Mouse (Mus musculus) E14TG2a.4 (cell line): ENCODE results near the gene Slc16a12.

Source experiments
- CTCF ChIP-seq: conservative IDR thresholded peaks from 2 replicates; pipeline ENCODE4 v1.5.1; 2014; ENCODE audit warnings: low read length
- NANOG ChIP-seq: IDR thresholded peaks from 2 replicates; pipeline ENCODE4 v1.6.1; 2014; ENCODE audit warnings: borderline replicate concordance, low read length, mixed read lengths
- POU5F1 ChIP-seq: IDR thresholded peaks from 2 replicates; pipeline ENCODE4 v1.6.1; 2014; ENCODE audit warnings: low read length, borderline replicate concordance

DNA sequence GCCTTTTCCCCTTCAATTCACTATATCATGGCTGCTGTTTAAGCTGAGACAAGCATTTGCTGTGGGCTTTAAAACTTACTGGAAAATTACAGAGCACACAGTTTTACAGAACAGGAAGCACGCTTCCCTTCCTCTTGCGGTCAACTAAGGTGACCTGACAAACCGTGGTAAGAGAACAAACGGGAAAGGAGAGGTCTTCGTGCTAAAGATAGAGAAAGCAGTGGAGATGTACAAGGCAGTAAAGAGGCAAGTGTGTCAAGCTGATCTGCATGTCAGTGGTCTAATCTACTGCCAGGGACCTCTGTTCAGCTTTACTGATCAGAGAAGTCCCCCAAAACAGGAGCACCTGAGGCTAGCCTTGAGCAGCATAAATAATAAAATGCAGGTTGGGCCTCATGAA is 21.7 kb downstream of the Slc16a12 start:
- TF ChIP-seq CTCF (no peak), POU5F1 (no peak), NANOG (no peak)
